Mouse (Mus musculus): ENCODE data around the gene Gmds. TPM values are rescaled to one million over a fixed set of nuclear protein-coding genes. Genes with fewer than 3 reads are reported as not detected.

The Gmds gene
- total RNA-seq, 2 experiments from 2014 or later, result 15.8 to 17.7 TPM

- DNase-seq (ENCODE audit: extremely low spot score in 1 of 2, low spot score in 2 of 2), result no peak
- intact Hi-C loops (cut with DNase I), result no loop called here
Observed at GRCm38 (mm10) chr13:32055321-32055720, 283.2 kb downstream of the Gmds start.

GRCm38 (mm10) chr13:32053587-32053986, 285.0 kb downstream of the Gmds start:
- DNase-seq (ENCODE audit: extremely low spot score in 1 of 2, low spot score in 2 of 2), result no peak
- intact Hi-C loops (cut with DNase I), result no loop called here

- DNase-seq (ENCODE audit: extremely low spot score in 1 of 2, low spot score in 2 of 2), result no peak
- intact Hi-C loops (cut with DNase I), result no loop called here
Observed at GRCm38 (mm10) chr13:32047980-32048959, 290.3 kb downstream of the Gmds start.

- intact Hi-C loops (cut with DNase I), result no loop called here
- DNase-seq (ENCODE audit: extremely low spot score in 1 of 2, low spot score in 2 of 2), result no peak
Observed at GRCm38 (mm10) chr13:32046961-32047360, 291.6 kb downstream of the Gmds start.

GRCm38 (mm10) chr13:32042748-32043147, 295.8 kb downstream of the Gmds start:
- intact Hi-C loops (cut with DNase I), result no loop called here
- no peak for DNase-seq (ENCODE audit: extremely low spot score in 1 of 2, low spot score in 2 of 2)

- DNase-seq (ENCODE audit: extremely low spot score in 1 of 2, low spot score in 2 of 2), result no peak
- intact Hi-C loops (cut with DNase I), result no loop called here
Observed at GRCm38 (mm10) chr13:32040822-32041221, 297.7 kb downstream of the Gmds start.

- DNase-seq (ENCODE audit: extremely low spot score in 1 of 2, low spot score in 2 of 2), result no peak
- intact Hi-C loops (cut with DNase I), result no loop called here
Observed at GRCm38 (mm10) chr13:32036902-32037301, 301.6 kb downstream of the Gmds start.

GRCm38 (mm10) chr13:32034799-32035448, 303.6 kb downstream of the Gmds start:
- no peak for DNase-seq (ENCODE audit: extremely low spot score in 1 of 2, low spot score in 2 of 2)
- intact Hi-C loops (cut with DNase I), result no loop called here

GRCm38 (mm10) chr13:32034139-32034538, 304.4 kb downstream of the Gmds start:
- no peak for DNase-seq (ENCODE audit: extremely low spot score in 1 of 2, low spot score in 2 of 2)
- intact Hi-C loops (cut with DNase I), result no loop called here

- intact Hi-C loops (cut with DNase I), result no loop called here
- DNase-seq (ENCODE audit: extremely low spot score in 1 of 2, low spot score in 2 of 2), result no peak
Observed at GRCm38 (mm10) chr13:32026226-32026975, 312.1 kb downstream of the Gmds start.

- no peak for DNase-seq (ENCODE audit: extremely low spot score in 1 of 2, low spot score in 2 of 2)
- intact Hi-C loops (cut with DNase I), result no loop called here
Observed at GRCm38 (mm10) chr13:32024822-32025221, 313.7 kb downstream of the Gmds start.

- DNase-seq (ENCODE audit: extremely low spot score in 1 of 2, low spot score in 2 of 2), result no peak
- intact Hi-C loops (cut with DNase I), result no loop called here
Observed at GRCm38 (mm10) chr13:32020455-32021249, 317.9 kb downstream of the Gmds start.

- DNase-seq (ENCODE audit: extremely low spot score in 1 of 2, low spot score in 2 of 2), result no peak
- intact Hi-C loops (cut with DNase I), result no loop called here
Observed at GRCm38 (mm10) chr13:32019256-32019620, 319.3 kb downstream of the Gmds start.

- DNase-seq (ENCODE audit: extremely low spot score in 1 of 2, low spot score in 2 of 2), result peak; percentile 23 to 87
- intact Hi-C loops (cut with DNase I), result no loop called here
Observed at GRCm38 (mm10) chr13:32018518-32019255, 319.9 kb downstream of the Gmds start.

GRCm38 (mm10) chr13:32008802-32009201, 329.7 kb downstream of the Gmds start:
- intact Hi-C loops (cut with DNase I), result no loop called here
- DNase-seq (ENCODE audit: extremely low spot score in 1 of 2, low spot score in 2 of 2), result peak in 1 of 2 experiments; percentile 16

- peak in 1 of 2 experiments; percentile 32 for DNase-seq (ENCODE audit: extremely low spot score in 1 of 2, low spot score in 2 of 2)
- intact Hi-C loops (cut with DNase I), result no loop called here
Observed at GRCm38 (mm10) chr13:32008116-32008641, 330.4 kb downstream of the Gmds start.

- no peak for DNase-seq (ENCODE audit: extremely low spot score in 1 of 2, low spot score in 2 of 2)
- intact Hi-C loops (cut with DNase I), result no loop called here
Observed at GRCm38 (mm10) chr13:31993391-31993790, 345.1 kb downstream of the Gmds start.
